Mouse (Mus musculus) heart, embryonic 12.5 days (tissue): ENCODE results near the gene Iqcf1. TPM values are rescaled to one million over a fixed set of nuclear protein-coding genes. Genes with fewer than 3 reads are reported as not detected.

ENCODE experiments used
- ATAC-seq: fragments of 200-750 bp; cut with Nextera tagmentation; 2 replicates; pipeline ENCODE4 v1.8.0; 2017; ENCODE audit warnings: moderate TSS enrichment, moderate library complexity; ENCODE audit not compliant: insufficient number of reproducible peaks, low FRiP score
- H3K27ac ChIP-seq: fragments of 300-500 bp; sonication (generic); 2 replicates; pipeline ENCODE4 v1.5.1; 2016; ENCODE audit warnings: mild to moderate bottlenecking, moderate library complexity; ENCODE audit not compliant: poor library complexity, severe bottlenecking
- H3K27me3 ChIP-seq: fragments of 300-500 bp; sonication (generic); replicated peaks from 2 replicates; pipeline ENCODE4 v1.6.1; 2016; ENCODE audit warnings: mild to moderate bottlenecking, moderate library complexity
- H3K36me3 ChIP-seq: fragments of 300-500 bp; sonication (generic); 2 replicates; pipeline ENCODE4 v1.6.1; 2016; ENCODE audit warnings: mild to moderate bottlenecking, moderate library complexity
- H3K4me1 ChIP-seq: fragments of 300-500 bp; sonication (generic); replicated peaks from 2 replicates; pipeline ENCODE4 v1.6.1; 2016; ENCODE audit warnings: mild to moderate bottlenecking
- H3K4me2 ChIP-seq: fragments of 300-500 bp; sonication (generic); 2 replicates; pipeline ENCODE4 v1.6.1; 2016; ENCODE audit warnings: mild to moderate bottlenecking, moderate library complexity
- H3K4me3 ChIP-seq: fragments of 300-500 bp; sonication (generic); 2 replicates; pipeline ENCODE4 v1.5.1; 2016; ENCODE audit warnings: mild to moderate bottlenecking
- H3K9ac ChIP-seq: fragments of 300-500 bp; sonication (generic); 2 replicates; pipeline ENCODE4 v1.6.1; 2016; ENCODE audit warnings: mild to moderate bottlenecking, moderate library complexity
- H3K9me3 ChIP-seq: fragments of 300-500 bp; sonication (generic); replicated peaks from 2 replicates; pipeline ENCODE4 v1.6.1; 2016; ENCODE audit warnings: mild to moderate bottlenecking, moderate library complexity
- WGBS: fragments of 180-500 bp; shearing (Covaris S2); methylation state at CpG from one replicate; pipeline ENCODE4 v1.1.7; 2016; 5-methylcytosine and 5-hydroxymethylcytosine counted together
- polyA plus RNA-seq: library from polyadenylated mRNA; unstranded; fragments of >200 nt; fragmentation: Nextera tagmentation; extraction: Ambion mirVana; gene quantifications from 2 replicates; pipeline ENCODE4 v1.2.1, GENCODE M21; 2016

Gene Iqcf1
- polyA plus RNA-seq, 1 experiment from 2014 or later = not detected

- WGBS = 81% methylated on average over 10 of the region's 10 CpGs
- no peaks in the 10 kb centered on the region for H3K27me3 ChIP-seq
- ATAC-seq = no peak
- H3K36me3 ChIP-seq = peaks cover 5% of the 10 kb centered on the region; the same call in 1 of the 2 replicates
- no peaks in the 10 kb centered on the region for H3K9me3 ChIP-seq
- H3K4me2 ChIP-seq = peak within 1 kb of the TSS; percentile 93
- H3K4me1 ChIP-seq = peaks cover 48% of the 10 kb centered on the region
- H3K9ac ChIP-seq = peak within 1 kb of the TSS; percentile 50
- peak within 1 kb of the TSS; percentile 77 for H3K4me3 ChIP-seq
- H3K27ac ChIP-seq = no peak within 1 kb of the TSS
Observed at GRCm38 (mm10) chr9:106475663-106476001, 24.1 kb upstream of the Iqcf1 start, which contains the start of gene Rrp9. TSS of gene Rrp9 (plus strand) at chr9:106475963.

- Histone ChIP-seq H3K4me1 (peaks cover 48% of the 10 kb centered on the region), H3K27me3 (no peaks in the 10 kb centered on the region), H3K9ac (peak overlapping the region; percentile 50; the same call in 1 of the 2 replicates), H3K4me3 (peak overlapping the region; percentile 77), H3K27ac (no peak overlapping the region), H3K36me3 (peaks cover 11% of the 10 kb centered on the region), H3K9me3 (no peaks in the 10 kb centered on the region), H3K4me2 (peak overlapping the region; percentile 93)
- peak; percentile 12 for ATAC-seq
- WGBS = 28% methylated on average over 16 of the region's 16 CpGs
Observed at GRCm38 (mm10) chr9:106476002-106476923, 23.5 kb upstream of the Iqcf1 start.

GRCm38 (mm10) chr9:106476924-106477484 lies 22.8 kb upstream of the Iqcf1 start, which contains the start of gene Parp3:
TSS of gene Parp3 (minus strand) at chr9:106476949.
- 0 out of 2 replicates have a peak within 1 kb of the TSS, but pooled peaks have one; percentile 6 for H3K27ac ChIP-seq
- WGBS = 0% methylated on average over 41 of the region's 41 CpGs
- no peaks in the 10 kb centered on the region for H3K27me3 ChIP-seq
- H3K4me2 ChIP-seq = peak within 1 kb of the TSS; percentile 93
- H3K36me3 ChIP-seq = peaks cover 18% of the 10 kb centered on the region
- ATAC-seq = peak; percentile 97
- peaks cover 42% of the 10 kb centered on the region for H3K4me1 ChIP-seq
- H3K4me3 ChIP-seq = peak within 1 kb of the TSS; percentile 77
- no peaks in the 10 kb centered on the region for H3K9me3 ChIP-seq
- H3K9ac ChIP-seq = peak within 1 kb of the TSS; percentile 77

- H3K36me3 ChIP-seq = peaks cover 24% of the 10 kb centered on the region
- H3K4me2 ChIP-seq = peak overlapping the region; percentile 93
- peaks cover 36% of the 10 kb centered on the region for H3K4me1 ChIP-seq
- no peaks in the 10 kb centered on the region for H3K27me3 ChIP-seq
- WGBS = under 1% methylated on average over 16 of the region's 16 CpGs
- H3K4me3 ChIP-seq = peak overlapping the region; percentile 77
- H3K27ac ChIP-seq = 0 out of 2 replicates have a peak overlapping the region, but pooled peaks have one; percentile 6
- peak overlapping the region; percentile 77 for H3K9ac ChIP-seq
- no peaks in the 10 kb centered on the region for H3K9me3 ChIP-seq
- ATAC-seq = no peak
Observed at GRCm38 (mm10) chr9:106477649-106478048, 22.1 kb upstream of the Iqcf1 start.

GRCm38 (mm10) chr9:106478101-106478500 lies 21.7 kb upstream of the Iqcf1 start:
- Histone ChIP-seq H3K9me3 (no peaks in the 10 kb centered on the region), H3K4me2 (peak overlapping the region; percentile 93), H3K27me3 (no peaks in the 10 kb centered on the region), H3K4me1 (peaks cover 35% of the 10 kb centered on the region), H3K27ac (no peak overlapping the region), H3K4me3 (peak overlapping the region; percentile 77), H3K36me3 (peaks cover 29% of the 10 kb centered on the region), H3K9ac (peak overlapping the region; percentile 77)
- WGBS = 76% methylated on average over 9 of the region's 9 CpGs
- no peak for ATAC-seq

- H3K9ac ChIP-seq = no peak overlapping the region
- 90% methylated on average over 7 of the region's 7 CpGs for WGBS
- H3K27me3 ChIP-seq = no peaks in the 10 kb centered on the region
- H3K4me2 ChIP-seq = no peak overlapping the region
- peaks cover 53% of the 10 kb centered on the region for H3K36me3 ChIP-seq
- no peak overlapping the region for H3K27ac ChIP-seq
- peaks cover 20% of the 10 kb centered on the region for H3K4me1 ChIP-seq
- no peak overlapping the region for H3K4me3 ChIP-seq
- no peak for ATAC-seq
- no peaks in the 10 kb centered on the region for H3K9me3 ChIP-seq
Observed at GRCm38 (mm10) chr9:106480541-106480940, 19.2 kb upstream of the Iqcf1 start.

GRCm38 (mm10) chr9:106481075-106481474 lies 18.7 kb upstream of the Iqcf1 start:
- Histone ChIP-seq H3K4me1 (peaks cover 15% of the 10 kb centered on the region), H3K9me3 (no peaks in the 10 kb centered on the region), H3K4me2 (no peak overlapping the region), H3K27me3 (no peaks in the 10 kb centered on the region), H3K9ac (no peak overlapping the region), H3K36me3 (peaks cover 59% of the 10 kb centered on the region), H3K4me3 (no peak overlapping the region), H3K27ac (no peak overlapping the region)
- ATAC-seq = no peak
- 91% methylated on average over 15 of the region's 15 CpGs for WGBS

GRCm38 (mm10) chr9:106481676-106482075 lies 18.1 kb upstream of the Iqcf1 start:
- H3K9me3 ChIP-seq = no peaks in the 10 kb centered on the region
- 87% methylated on average over 13 of the region's 13 CpGs for WGBS
- H3K27ac ChIP-seq = no peak overlapping the region
- no peak for ATAC-seq
- no peak overlapping the region for H3K4me3 ChIP-seq
- H3K27me3 ChIP-seq = no peaks in the 10 kb centered on the region
- peaks cover 9% of the 10 kb centered on the region for H3K4me1 ChIP-seq
- peaks cover 64% of the 10 kb centered on the region for H3K36me3 ChIP-seq
- H3K9ac ChIP-seq = no peak overlapping the region
- no peak overlapping the region for H3K4me2 ChIP-seq

- H3K27ac ChIP-seq = no peak overlapping the region
- H3K36me3 ChIP-seq = peaks cover 64% of the 10 kb centered on the region
- H3K27me3 ChIP-seq = no peaks in the 10 kb centered on the region
- H3K4me1 ChIP-seq = peaks cover 7% of the 10 kb centered on the region
- no peak overlapping the region for H3K9ac ChIP-seq
- ATAC-seq = no peak
- 86% methylated on average over 17 of the region's 17 CpGs for WGBS
- H3K4me3 ChIP-seq = no peak overlapping the region
- no peak overlapping the region for H3K4me2 ChIP-seq
- H3K9me3 ChIP-seq = no peaks in the 10 kb centered on the region
Observed at GRCm38 (mm10) chr9:106482578-106483115, 17.1 kb upstream of the Iqcf1 start.

GRCm38 (mm10) chr9:106483136-106483535 lies 16.6 kb upstream of the Iqcf1 start:
- no peak for ATAC-seq
- H3K27me3 ChIP-seq = no peaks in the 10 kb centered on the region
- H3K4me1 ChIP-seq = peaks cover 2% of the 10 kb centered on the region
- no peak overlapping the region for H3K27ac ChIP-seq
- H3K4me2 ChIP-seq = no peak overlapping the region
- no peaks in the 10 kb centered on the region for H3K9me3 ChIP-seq
- H3K9ac ChIP-seq = no peak overlapping the region
- peaks cover 64% of the 10 kb centered on the region for H3K36me3 ChIP-seq
- 92% methylated on average over 10 of the region's 10 CpGs for WGBS
- no peak overlapping the region for H3K4me3 ChIP-seq

- H3K36me3 ChIP-seq = peaks cover 64% of the 10 kb centered on the region
- WGBS = 89% methylated on average over 17 of the region's 17 CpGs
- no peak overlapping the region for H3K4me3 ChIP-seq
- H3K27me3 ChIP-seq = no peaks in the 10 kb centered on the region
- H3K9ac ChIP-seq = no peak overlapping the region
- H3K4me1 ChIP-seq = no peaks in the 10 kb centered on the region
- no peaks in the 10 kb centered on the region for H3K9me3 ChIP-seq
- no peak for ATAC-seq
- H3K4me2 ChIP-seq = no peak overlapping the region
- H3K27ac ChIP-seq = no peak overlapping the region
Observed at GRCm38 (mm10) chr9:106483606-106484005, 16.2 kb upstream of the Iqcf1 start.
